ENCODE assay signal across 19 mouse cellular contexts in the genomic region with DNA sequence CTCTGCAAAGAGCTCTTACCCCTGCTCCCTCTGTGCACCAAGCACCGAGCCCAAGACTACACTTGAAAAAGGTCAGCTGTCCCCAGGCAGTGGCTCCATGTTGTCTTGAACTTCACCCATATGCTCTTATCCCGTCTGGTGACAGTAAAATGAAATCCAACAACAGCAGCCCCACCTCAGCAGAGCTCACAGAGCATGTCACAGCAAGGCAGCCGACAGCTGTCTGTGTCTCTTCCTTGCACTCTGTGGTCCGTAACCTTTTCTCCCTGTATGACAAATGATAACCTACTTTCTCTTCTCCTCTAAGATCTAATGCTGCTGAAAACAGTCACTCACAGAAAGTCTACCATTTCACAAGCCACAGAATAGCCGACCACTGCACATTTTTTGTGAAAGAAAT. TPM values are rescaled to one million over a fixed set of nuclear protein-coding genes. Genes with fewer than 3 reads are reported as not detected.
DNase-seq lines count a peak whose midpoint lies in the region; ATAC-seq lines count a peak whose summit lies in the region.
"Had no signal": no experiment of that assay in that cellular context is flagged by ENCODE, and none has a peak within 500 bp of the region (broad histone marks: within the 10 kb centered on the region; RNA-seq: fewer than 3 reads in every experiment).

No protein-coding gene starts in this region.

- H3K36me3 ChIP-seq in liver, embryonic 13.5 days = 0 out of 2 replicates have a peak, but pooled peaks cover 13% of the 10 kb centered on the region

- WGBS in liver, embryonic 13.5 days (ENCODE audit: insufficient replicate concordance) = 41% methylated on average over 5 of the region's 5 CpGs

- no peaks in the 10 kb centered on the region for H3K9me3 ChIP-seq in liver, embryonic 13.5 days (replicated peaks)
- H3K9me3 ChIP-seq: embryonic facial prominence, embryonic 13.5 days; G1E; megakaryocyte, embryonic 14.5 days had no signal

- H3K27me3 ChIP-seq in liver, embryonic 13.5 days = no peaks in the 10 kb centered on the region
- H3K27me3 ChIP-seq: embryonic facial prominence, embryonic 13.5 days; megakaryocyte, embryonic 14.5 days had no signal

- DNase-seq in CD4-positive helper T cell, adult 2 months (ENCODE audit: low read depth, low spot score) = peak; percentile 61
- peak; percentile 57 for DNase-seq in CD4-positive, CD25-positive, alpha-beta regulatory T cell, adult 2 months (ENCODE audit: low read depth, low spot score)
- DNase-seq in liver, embryonic 13.5 days = no peak
- peak; percentile 57 for DNase-seq in thymus, postnatal 14 days
- no peak for DNase-seq in adrenal gland, adult 18-20 months (ENCODE audit: low spot score in 2 of 2)
- DNase-seq in lung, postnatal 36 days = no peak
- no peak for DNase-seq in gastrocnemius, adult 18-20 months (ENCODE audit: low spot score)
- DNase-seq: cerebellum, postnatal 10 days; gastrocnemius, postnatal 36 days; kidney, adult 2 months; kidney, postnatal 14 days; lung, adult 18-20 months; lung, postnatal 14 days; midbrain, embryonic 14.5 days; right cerebral cortex, postnatal 14 days had no signal

- H3K4me2 ChIP-seq in liver, embryonic 13.5 days = no peak overlapping the region
- H3K4me2 ChIP-seq: embryonic facial prominence, embryonic 13.5 days had no signal

- H3K4me1 ChIP-seq in liver, embryonic 13.5 days (replicated peaks) = peaks cover 56% of the 10 kb centered on the region
- H3K4me1 ChIP-seq: embryonic facial prominence, embryonic 13.5 days had no signal

- H3K4me3 ChIP-seq in liver, embryonic 13.5 days (replicated peaks) = no peak overlapping the region
- H3K4me3 ChIP-seq: embryonic facial prominence, embryonic 13.5 days; megakaryocyte, embryonic 14.5 days had no signal

- no peak for ATAC-seq in liver, embryonic 13.5 days (ENCODE audit: low read depth)
- ATAC-seq: forebrain, embryonic 14.5 days had no signal

- no peak overlapping the region for H3K9ac ChIP-seq in liver, embryonic 13.5 days
- H3K9ac ChIP-seq: embryonic facial prominence, embryonic 13.5 days had no signal

- peak overlapping the region; percentile 75; the same call in 1 of the 2 replicates for H3K27ac ChIP-seq in liver, embryonic 13.5 days
- H3K27ac ChIP-seq: embryonic facial prominence, embryonic 13.5 days had no signal

RNA-seq across cellular contexts. Expression of gene Gm10638, which starts 38.7 kb away (rescaled TPM):
- polyA plus RNA-seq in liver, embryonic 13.5 days (2015; fragmentation: Nextera tagmentation; extraction: Ambion mirVana) = 1.1 and 1.3 TPM in 2 replicates
- 1 to 10 TPM; 2.6 to 4.5 TPM for total RNA-seq in adrenal gland, adult 18-20 months (2021)
- total RNA-seq in gastrocnemius, adult 18-20 months (2021) = 1 to 10 TPM; 4.6 to 9.7 TPM

RNA-seq across cellular contexts. Expression of gene Siah1a, which starts 39.0 kb away (rescaled TPM):
- 16.1 and 17.0 TPM in 2 replicates for polyA plus RNA-seq in liver, embryonic 13.5 days (2015; fragmentation: Nextera tagmentation; extraction: Ambion mirVana)
- 10 to 100 TPM; 16.9 to 17.4 TPM for total RNA-seq in adrenal gland, adult 18-20 months (2021)
- 10 to 100 TPM; 14.7 to 15.4 TPM for total RNA-seq in gastrocnemius, adult 18-20 months (2021)

Comparison
In these comparisons a context has a peak if more than half of its experiments do, and no peak if none do; other contexts are left out.
1. DNase-seq: peak in CD4-positive helper T cell, adult 2 months (single experiment), CD4-positive, CD25-positive, alpha-beta regulatory T cell, adult 2 months (single experiment) and thymus, postnatal 14 days (single experiment); none in liver, embryonic 13.5 days (single experiment), adrenal gland, adult 18-20 months (0 of 2), lung, postnatal 36 days (single experiment) and gastrocnemius, adult 18-20 months (single experiment).